ENCODE assay signal across 8 mouse cellular contexts in genomic region chr7:142334246-142334645, GRCm38 (mm10). TPM values are rescaled to one million over a fixed set of nuclear protein-coding genes. Genes with fewer than 3 reads are reported as not detected.
DNase-seq lines count a peak whose midpoint lies in the region; ATAC-seq and TF ChIP-seq lines count a peak whose summit lies in the region.

No protein-coding gene starts in this region.

- H3K4me2 ChIP-seq in hindbrain, embryonic 11.5 days (replicated peaks; ENCODE audit: low read depth, low read length): no peak overlapping the region

- no peak overlapping the region for H3K4me3 ChIP-seq in MEL (ENCODE audit: control insufficient read depth in 1 of 2, insufficient read depth in 1 of 2, low read depth in 2 of 2, low read length in 2 of 2)
- H3K4me3 ChIP-seq in cerebellum, adult 2 months (replicated peaks; ENCODE audit: insufficient read depth, low read depth, low read length): no peak overlapping the region
- H3K4me3 ChIP-seq in hindbrain, embryonic 11.5 days (ENCODE audit: low read depth, low read length): no peak overlapping the region

- TF ChIP-seq RAD21 in MEL (IDR thresholded peaks at IDR 0.05; ENCODE audit: low read depth, low read length): peak; percentile 98

- peak; percentile 84 for DNase-seq in MEL (ENCODE audit: low read depth, low spot score)
- peak; percentile 82 to 90 for DNase-seq in cerebellum, adult 2 months
- peak; percentile 90 for DNase-seq in forelimb bud, embryonic 11.5 days (ENCODE audit: low read depth, low spot score)
- peak; percentile 98 for DNase-seq in hindbrain, embryonic 11.5 days (ENCODE audit: low spot score)
- DNase-seq in layer of hippocampus, postnatal 10 days (ENCODE audit: low spot score in 2 of 2): peak; percentile 94
- peak; percentile 92 for DNase-seq in lung, postnatal 10 days
- peak; percentile 99 for DNase-seq in retina, embryonic 14.5 days (ENCODE audit: low spot score)
- peak; percentile 86 to 90 for DNase-seq in thymus, postnatal 36 days

- no peaks in the 10 kb centered on the region for H3K9me3 ChIP-seq in MEL (replicated peaks; ENCODE audit: insufficient read depth, low read length)
- no peaks in the 10 kb centered on the region for H3K9me3 ChIP-seq in hindbrain, embryonic 11.5 days (ENCODE audit: control insufficient read depth, low read length)

- no peak for TF ChIP-seq EP300 in MEL (IDR thresholded peaks at IDR 0.05; ENCODE audit: low read depth in 1 of 2, low read length in 2 of 2)

- 2% methylated on average over 3 of the region's 3 CpGs for WGBS in cerebellum, adult 2 months
- 3% methylated on average over 3 of the region's 3 CpGs for WGBS in hindbrain, embryonic 11.5 days

- ATAC-seq in hindbrain, embryonic 11.5 days (ENCODE audit: low FRiP score): peak; percentile 75

- H3K4me1 ChIP-seq in MEL (ENCODE audit: control insufficient read depth in 1 of 2, insufficient read depth in 2 of 2, low read length in 2 of 2): peaks cover 0 to 4% of the 10 kb centered on the region in 2 experiments; a peak in 1 of 4 replicates
- H3K4me1 ChIP-seq in cerebellum, adult 2 months (ENCODE audit: control insufficient read depth, insufficient read depth, low read length): peaks cover 15% of the 10 kb centered on the region
- no peaks in the 10 kb centered on the region for H3K4me1 ChIP-seq in hindbrain, embryonic 11.5 days (replicated peaks; ENCODE audit: control insufficient read depth, insufficient read depth, low read length)

- H3K27ac ChIP-seq in MEL (ENCODE audit: control insufficient read depth, low read depth, low read length): no peak overlapping the region
- no peak overlapping the region for H3K27ac ChIP-seq in cerebellum, adult 2 months (ENCODE audit: insufficient read depth, low read length)
- no peak overlapping the region for H3K27ac ChIP-seq in hindbrain, embryonic 11.5 days (ENCODE audit: low read depth, low read length)

- no peaks in the 10 kb centered on the region for H3K27me3 ChIP-seq in MEL (ENCODE audit: control insufficient read depth in 1 of 2, insufficient read depth in 2 of 2, low read length in 2 of 2)
- no peaks in the 10 kb centered on the region for H3K27me3 ChIP-seq in cerebellum, adult 2 months (ENCODE audit: control insufficient read depth, insufficient read depth, low read length)
- no peaks in the 10 kb centered on the region for H3K27me3 ChIP-seq in hindbrain, embryonic 11.5 days (ENCODE audit: control insufficient read depth, insufficient read depth, low read length)

- peak; percentile 85 to 100 (median 88) for TF ChIP-seq CTCF in MEL (IDR thresholded peaks at IDR 0.05 in 2 of 3, conservative IDR thresholded peaks at IDR 0.05 in 1 of 3; ENCODE audit: control insufficient read depth in 1 of 3, insufficient read depth in 1 of 3, low read depth in 2 of 3, low read length in 3 of 3, poor library complexity in 1 of 3, severe bottlenecking in 1 of 3)
- TF ChIP-seq CTCF in cerebellum, adult 2 months (IDR thresholded peaks at IDR 0.05; ENCODE audit: borderline replicate concordance, insufficient read depth, low read depth, low read length): peak; percentile 96

- H3K79me2 ChIP-seq in MEL (ENCODE audit: control insufficient read depth, insufficient read depth, low read length, poor library complexity): no peaks in the 10 kb centered on the region

- no peaks in the 10 kb centered on the region for H3K36me3 ChIP-seq in MEL (ENCODE audit: control insufficient read depth in 1 of 2, insufficient read depth in 2 of 2, low read length in 2 of 2)
- H3K36me3 ChIP-seq in hindbrain, embryonic 11.5 days (ENCODE audit: control insufficient read depth, insufficient read depth, low read length): no peaks in the 10 kb centered on the region

- no peak for TF ChIP-seq POLR2A in MEL (IDR thresholded peaks at IDR 0.05; ENCODE audit: control insufficient read depth in 1 of 2, insufficient read depth in 1 of 2, low read depth in 1 of 2, low read length in 2 of 2, poor library complexity in 1 of 2)
- no peak for TF ChIP-seq POLR2A in cerebellum, adult 2 months (IDR thresholded peaks at IDR 0.05; ENCODE audit: borderline replicate concordance, insufficient read depth, low read length)

- no peak overlapping the region for H3K9ac ChIP-seq in MEL (ENCODE audit: control insufficient read depth, low read depth, low read length, poor library complexity, severe bottlenecking)
- no peak overlapping the region for H3K9ac ChIP-seq in hindbrain, embryonic 11.5 days (ENCODE audit: low read depth, low read length)

TF ChIP-seq in MEL, 35 proteins besides CTCF, POLR2A, EP300 and RAD21:
- TF ChIP-seq SMC3 (IDR thresholded peaks at IDR 0.05; ENCODE audit: low read depth, low read length) (peak; percentile 99), SIN3A (IDR thresholded peaks at IDR 0.05; ENCODE audit: low read length) (no peak), ZC3H11A (IDR thresholded peaks at IDR 0.05; ENCODE audit: low read depth, low read length) (peak; percentile 99), POLR2AphosphoS2 (IDR thresholded peaks at IDR 0.05; ENCODE audit: low read length) (no peak)

RNA-seq across cellular contexts. Expression of gene Krtap5-4, which starts 30.9 kb away (rescaled TPM):
- not detected in 2 replicates for total RNA-seq in MEL (2012; rRNA removed)
- polyA plus RNA-seq in MEL (2012; ENCODE audit: insufficient read depth in 1 of 2, insufficient read length in 2 of 2, low read depth in 1 of 2, low replicate concordance in 2 of 2, missing spikeins in 1 of 2): not detected
- not detected in 2 replicates for polyA plus RNA-seq in cerebellum, adult 2 months (2012; rRNA removed)
- not detected in 2 replicates for polyA plus RNA-seq in hindbrain, embryonic 11.5 days (2014; fragmentation: Nextera tagmentation; extraction: Ambion mirVana)
- total RNA-seq in layer of hippocampus, postnatal 10 days (2021): not detected

RNA-seq across cellular contexts. Expression of gene Krtap5-1, which starts 37.3 kb away (rescaled TPM):
- not detected in 2 replicates for total RNA-seq in MEL (2012; rRNA removed)
- not detected for polyA plus RNA-seq in MEL (2012; ENCODE audit: insufficient read depth in 1 of 2, insufficient read length in 2 of 2, low read depth in 1 of 2, low replicate concordance in 2 of 2, missing spikeins in 1 of 2)
- polyA plus RNA-seq in cerebellum, adult 2 months (2012; rRNA removed): not detected in 2 replicates
- not detected in 2 replicates for polyA plus RNA-seq in hindbrain, embryonic 11.5 days (2014; fragmentation: Nextera tagmentation; extraction: Ambion mirVana)
- total RNA-seq in layer of hippocampus, postnatal 10 days (2021): not detected

RNA-seq across cellular contexts. Expression of gene Ifitm10, which starts 39.3 kb away (rescaled TPM):
- not detected in 2 replicates for total RNA-seq in MEL (2012; rRNA removed)
- polyA plus RNA-seq in MEL (2012; ENCODE audit: insufficient read depth in 1 of 2, insufficient read length in 2 of 2, low read depth in 1 of 2, low replicate concordance in 2 of 2, missing spikeins in 1 of 2): under 1 TPM in 1 of 2 experiments, not detected in 1; 0.21 TPM
- polyA plus RNA-seq in cerebellum, adult 2 months (2012; rRNA removed): 175 and 183 TPM in 2 replicates
- polyA plus RNA-seq in hindbrain, embryonic 11.5 days (2014; fragmentation: Nextera tagmentation; extraction: Ambion mirVana): 0.39 and 0.47 TPM in 2 replicates
- total RNA-seq in layer of hippocampus, postnatal 10 days (2021): 10 to 100 TPM; 21.0 to 24.6 TPM

RNA-seq across cellular contexts. Expression of gene Gm49369, which starts 48.2 kb away (rescaled TPM):
- total RNA-seq in MEL (2012; rRNA removed): 3.2 and 8.1 TPM in 2 replicates
- polyA plus RNA-seq in MEL (2012; ENCODE audit: insufficient read depth in 1 of 2, insufficient read length in 2 of 2, low read depth in 1 of 2, low replicate concordance in 2 of 2, missing spikeins in 1 of 2): 10 to 100 TPM in 1 of 2 experiments, not detected in 1; 15.2 TPM
- polyA plus RNA-seq in cerebellum, adult 2 months (2012; rRNA removed): 1.00 and 1.0 TPM in 2 replicates
- not detected in 2 replicates for polyA plus RNA-seq in hindbrain, embryonic 11.5 days (2014; fragmentation: Nextera tagmentation; extraction: Ambion mirVana)
- total RNA-seq in layer of hippocampus, postnatal 10 days (2021): 1 to 10 TPM in 1 of 2 experiments, not detected in 1; 6.5 TPM

RNA-seq across cellular contexts. Expression of gene Ctsd, which starts 53.6 kb away (rescaled TPM):
- 112 and 115 TPM in 2 replicates for total RNA-seq in MEL (2012; rRNA removed)
- polyA plus RNA-seq in MEL (2012; ENCODE audit: insufficient read depth in 1 of 2, insufficient read length in 2 of 2, low read depth in 1 of 2, low replicate concordance in 2 of 2, missing spikeins in 1 of 2): 100 to 1,000 TPM in 1 of 2 experiments, 10 to 100 TPM in 1; 89.3 to 179 TPM
- 401 and 405 TPM in 2 replicates for polyA plus RNA-seq in cerebellum, adult 2 months (2012; rRNA removed)
- 168 and 200 TPM in 2 replicates for polyA plus RNA-seq in hindbrain, embryonic 11.5 days (2014; fragmentation: Nextera tagmentation; extraction: Ambion mirVana)
- total RNA-seq in layer of hippocampus, postnatal 10 days (2021): 100 to 1,000 TPM; 252 to 270 TPM

Comparison
In these comparisons a context has a peak if more than half of its experiments do, and no peak if none do; other contexts are left out.
1. RNA of gene Ifitm10, which starts 39.3 kb away (polyA plus RNA-seq): 175 to 183 TPM in cerebellum, adult 2 months; 0.39 to 0.47 TPM in hindbrain, embryonic 11.5 days and 0.21 TPM in MEL; every median in the first group is over 100 times any median in the second.
2. Peak in every context shown above with its lines, with median percentiles within 50 percentile points of each other: DNase-seq.